Mouse (Mus musculus): ENCODE results near the gene Nfxl1.

DNA sequence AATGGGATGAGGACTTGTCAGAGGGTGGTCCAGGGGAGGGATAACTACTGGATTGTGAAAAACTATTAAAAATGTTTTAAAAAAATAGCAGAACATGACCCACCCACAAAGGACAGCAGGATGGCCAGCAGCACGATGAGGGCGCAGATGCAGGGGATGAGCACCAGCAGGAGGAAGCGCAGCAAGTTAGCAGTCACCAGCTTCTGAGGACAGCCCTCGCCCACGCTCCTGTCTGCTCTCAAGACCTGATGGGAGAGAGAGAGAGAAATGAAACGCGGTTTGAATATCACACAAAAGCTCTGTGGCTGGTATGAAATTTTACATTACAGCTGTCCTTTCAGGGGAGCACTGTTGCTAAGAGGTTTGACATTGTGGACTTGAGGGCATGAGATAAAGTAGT, 87.7 kb downstream of the Nfxl1 start:
- TF ChIP-seq CTCF (IDR thresholded peaks at IDR 0.05; ENCODE audit: insufficient read depth, low read depth, low read length) (no peak), POLR2A (IDR thresholded peaks at IDR 0.05; ENCODE audit: insufficient read depth, low read depth, low read length) (no peak)

Measured in olfactory bulb, adult 2 months (tissue).